Mouse (Mus musculus): Measurements from ENCODE around the gene Hspd1. TPM values are rescaled to one million over a fixed set of nuclear protein-coding genes. Genes with fewer than 3 reads are reported as not detected.

The Hspd1 gene
- polyA plus RNA-seq (2017; shearing (Covaris generic)), result 208 TPM

DNA sequence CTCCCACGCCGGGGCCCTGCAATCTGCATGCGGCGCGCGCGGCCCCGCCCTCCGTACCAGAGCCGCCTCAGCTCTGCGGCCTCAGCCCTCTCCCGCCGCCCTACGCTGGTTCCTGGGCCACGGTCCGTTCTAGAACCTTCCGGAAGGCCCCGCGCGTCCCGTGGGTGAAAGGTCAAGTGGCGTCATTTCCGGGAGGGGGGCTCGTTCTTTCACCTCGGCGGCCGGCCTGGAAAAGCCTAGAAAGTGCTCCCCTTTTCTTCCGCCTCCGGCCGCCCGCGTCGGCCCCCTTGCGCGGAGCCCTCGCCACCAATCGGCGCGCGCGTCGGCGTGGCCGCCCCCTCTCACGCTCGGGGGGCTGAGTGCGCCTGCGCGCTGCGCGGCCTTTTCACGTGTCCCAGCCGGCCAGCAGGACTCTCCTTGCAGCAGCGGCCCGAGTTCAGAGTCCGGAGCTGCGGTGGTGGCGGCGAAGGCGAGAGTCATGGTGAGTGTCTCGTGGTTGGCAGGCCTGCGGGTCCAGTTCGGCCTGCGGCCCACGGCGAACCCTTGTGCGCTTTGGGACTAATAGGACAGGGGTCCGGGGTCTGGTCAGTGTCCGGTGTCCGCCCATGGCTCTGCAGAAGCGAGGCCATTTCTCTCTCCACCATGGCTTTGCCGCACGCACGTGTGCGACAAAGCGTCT is at the start of gene Hspd1, which contains the start of gene Hspe1:
Hspd1 (minus strand) TSS at position 312 of the 679 bp plus-strand sequence.
Hspe1 (plus strand) TSS at position 201 of the 679 bp plus-strand sequence.

DNA sequence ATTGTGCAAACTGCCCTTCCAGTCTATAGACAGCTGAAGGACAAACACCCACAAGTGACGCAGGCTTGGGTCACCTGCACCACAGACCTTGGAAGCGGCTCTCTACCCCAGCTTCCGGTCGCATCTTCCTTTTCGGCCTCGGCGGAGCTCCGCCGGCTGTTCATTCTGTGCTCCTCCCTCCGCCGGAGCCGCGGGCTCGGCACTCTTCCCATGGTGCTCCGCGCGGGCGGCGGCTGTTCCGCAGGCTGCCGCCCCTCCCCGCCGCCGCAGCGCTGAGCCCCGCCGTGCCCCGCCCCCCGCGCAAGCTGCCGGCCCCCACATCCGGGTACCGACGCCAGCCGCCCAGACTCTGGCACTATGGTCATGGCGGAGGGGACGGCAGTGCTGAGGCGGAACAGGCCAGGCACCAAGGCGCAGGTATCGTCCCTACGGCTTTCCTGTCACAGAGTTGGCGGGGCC is 42.9 kb upstream of the Hspd1 start, which contains the start of gene Mob4:
Mob4 (plus strand) TSS at position 289 of the 459 bp plus-strand sequence.

DNA sequence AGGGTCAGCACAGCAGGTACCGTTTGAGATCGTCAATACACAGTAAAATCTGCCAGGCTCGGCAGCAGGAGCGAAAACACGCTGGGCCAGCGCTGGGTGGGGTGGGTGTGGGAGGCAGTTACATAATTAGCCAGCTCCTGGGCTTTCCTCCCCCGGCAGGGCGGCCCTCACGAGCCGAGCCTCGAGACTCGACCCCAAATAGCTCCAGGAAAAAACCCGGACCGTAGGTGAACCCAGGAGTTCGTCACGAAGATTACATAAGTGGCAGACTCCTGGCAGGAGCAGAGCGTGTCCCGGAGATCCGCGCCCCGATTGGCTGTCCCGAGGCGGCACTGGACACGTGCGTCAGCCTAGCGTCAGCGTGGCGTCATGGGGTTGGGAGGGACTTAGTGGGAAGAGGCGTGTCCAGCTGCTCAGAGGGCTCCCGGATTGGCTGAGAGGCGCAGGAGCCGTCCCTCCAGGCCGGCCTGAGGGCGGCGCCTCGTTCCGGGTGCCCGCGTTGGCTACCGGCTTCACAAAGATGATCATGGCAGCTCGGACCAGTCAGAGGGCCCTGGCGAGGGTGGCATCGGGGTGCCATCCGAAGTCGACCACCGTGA is 35.6 kb downstream of the Hspd1 start, which contains the start of gene Coq10b:
Coq10b (plus strand) TSS at position 416 of the 599 bp plus-strand sequence.

Other genes starting within 250 kb of the Hspd1 start
- gene Ankrd44, start 161.9 kb downstream of the Hspd1 start, polyA plus RNA-seq (2017; shearing (Covaris generic)), result 363 TPM
- gene Sf3b1, start 60.8 kb downstream of the Hspd1 start, polyA plus RNA-seq (2017; shearing (Covaris generic)), result 670 TPM
- gene Coq10b, start 35.5 kb downstream of the Hspd1 start, polyA plus RNA-seq (2017; shearing (Covaris generic)), result 25.6 TPM
- 205 TPM for gene Hspe1, start 111 bp downstream of the Hspd1 start, polyA plus RNA-seq (2017; shearing (Covaris generic))
- 113 TPM for gene Mob4, start 43.0 kb upstream of the Hspd1 start, polyA plus RNA-seq (2017; shearing (Covaris generic))
- gene Rftn2, start 138.5 kb upstream of the Hspd1 start, polyA plus RNA-seq (2017; shearing (Covaris generic)), result 5.7 TPM
- 2.4 TPM for gene Mars2, start 148.9 kb upstream of the Hspd1 start, polyA plus RNA-seq (2017; shearing (Covaris generic))

All from activated CD4-positive, CD25-positive, alpha-beta regulatory T cell, adult 9 weeks (primary cell).